Mouse (Mus musculus) midbrain, embryonic 16.5 days (tissue): ENCODE data around the gene Gpc4. TPM values are rescaled to one million over a fixed set of nuclear protein-coding genes. Genes with fewer than 3 reads are reported as not detected.

ENCODE experiments used
- ATAC-seq: fragments of 200-750 bp; cut with Nextera tagmentation; 2 replicates; pipeline ENCODE4 v1.8.0; 2017; ENCODE audit warnings: moderate TSS enrichment
- H3K27ac ChIP-seq: fragments of 300-500 bp; sonication (generic); 2 replicates; pipeline ENCODE4 v1.5.1; 2014; ENCODE audit warnings: mild to moderate bottlenecking, low read length, mixed read lengths
- H3K27me3 ChIP-seq: fragments of 300-500 bp; sonication (generic); 2 replicates; pipeline ENCODE4 v1.6.1; 2014; ENCODE audit warnings: low read depth, low read length, mixed read lengths; ENCODE audit not compliant: control insufficient read depth, insufficient read depth
- H3K36me3 ChIP-seq: fragments of 300-500 bp; sonication (generic); 2 replicates; pipeline ENCODE4 v1.6.1; 2014; ENCODE audit warnings: mild to moderate bottlenecking, low read length, moderate library complexity, mixed read lengths; ENCODE audit not compliant: control insufficient read depth, insufficient read depth
- H3K4me1 ChIP-seq: fragments of 300-500 bp; sonication (generic); 2 replicates; pipeline ENCODE4 v1.6.1; 2014; ENCODE audit warnings: mild to moderate bottlenecking, low read length, mixed read lengths; ENCODE audit not compliant: control insufficient read depth, insufficient read depth
- H3K4me2 ChIP-seq: fragments of 300-500 bp; sonication (generic); 2 replicates; pipeline ENCODE4 v1.6.1; 2014; ENCODE audit warnings: mild to moderate bottlenecking, low read length, mixed read lengths
- H3K4me3 ChIP-seq: fragments of 300-500 bp; sonication (generic); 2 replicates; pipeline ENCODE4 v1.5.1; 2014; ENCODE audit warnings: low read depth, mild to moderate bottlenecking, low read length, moderate library complexity, mixed read lengths
- H3K9ac ChIP-seq: fragments of 300-500 bp; sonication (generic); 2 replicates; pipeline ENCODE4 v1.6.1; 2014; ENCODE audit warnings: low read depth, low read length, mixed read lengths
- H3K9me3 ChIP-seq: fragments of 300-500 bp; sonication (generic); replicated peaks from 2 replicates; pipeline ENCODE4 v1.6.1; 2014; ENCODE audit warnings: mild to moderate bottlenecking, low read length, mixed read lengths; ENCODE audit not compliant: control insufficient read depth, poor library complexity, severe bottlenecking
- WGBS: fragments of 180-500 bp; shearing (Covaris S2); extraction: QIAGEN DNeasy Blood & Tissue Kit; methylation state at CpG from one replicate; pipeline ENCODE4 v1.1.7; 2014; 5-methylcytosine and 5-hydroxymethylcytosine counted together
- polyA plus RNA-seq: library from polyadenylated mRNA; unstranded; fragments of >200 nt; fragmentation: Nextera tagmentation; extraction: Ambion mirVana; gene quantifications from 2 replicates; pipeline ENCODE4 v1.2.1, GENCODE M21; 2015

Gene Gpc4
- polyA plus RNA-seq, 1 experiment from 2014 or later: 8.9 TPM

GRCm38 (mm10) chrX:52154821-52155220 lies 10.2 kb downstream of the Gpc4 start:
- no peak for ATAC-seq
- Histone ChIP-seq H3K4me2 (no peak overlapping the region), H3K27ac (no peak overlapping the region), H3K9ac (no peak overlapping the region), H3K27me3 (no peaks in the 10 kb centered on the region), H3K4me3 (no peak overlapping the region), H3K36me3 (no peaks in the 10 kb centered on the region), H3K4me1 (no peaks in the 10 kb centered on the region), H3K9me3 (no peaks in the 10 kb centered on the region)
- 88% methylated on average over 4 of the region's 4 CpGs for WGBS

- ATAC-seq: no peak
- H3K36me3 ChIP-seq: no peaks in the 10 kb centered on the region
- H3K4me2 ChIP-seq: no peak overlapping the region
- 70% methylated on average over 4 of the region's 4 CpGs for WGBS
- H3K9me3 ChIP-seq: no peaks in the 10 kb centered on the region
- H3K4me1 ChIP-seq: no peaks in the 10 kb centered on the region
- no peak overlapping the region for H3K4me3 ChIP-seq
- H3K9ac ChIP-seq: no peak overlapping the region
- H3K27ac ChIP-seq: no peak overlapping the region
- H3K27me3 ChIP-seq: no peaks in the 10 kb centered on the region
Measured at GRCm38 (mm10) chrX:52153451-52153850, 11.6 kb downstream of the Gpc4 start.

- Histone ChIP-seq H3K27me3 (no peaks in the 10 kb centered on the region), H3K27ac (no peak overlapping the region), H3K36me3 (no peaks in the 10 kb centered on the region), H3K9ac (no peak overlapping the region), H3K4me1 (no peaks in the 10 kb centered on the region), H3K9me3 (no peaks in the 10 kb centered on the region), H3K4me2 (no peak overlapping the region), H3K4me3 (no peak overlapping the region)
- 78% methylated on average over 5 of the region's 5 CpGs for WGBS
- no peak for ATAC-seq
Measured at GRCm38 (mm10) chrX:52152961-52153360, 12.1 kb downstream of the Gpc4 start.

- no peak overlapping the region for H3K4me3 ChIP-seq
Measured at GRCm38 (mm10) chrX:52151555-52151954, 13.5 kb downstream of the Gpc4 start.

GRCm38 (mm10) chrX:52151100-52151499 lies 14.0 kb downstream of the Gpc4 start:
- ATAC-seq: no peak
- Histone ChIP-seq H3K9ac (no peak overlapping the region), H3K4me3 (no peak overlapping the region), H3K27me3 (no peaks in the 10 kb centered on the region), H3K4me1 (no peaks in the 10 kb centered on the region), H3K9me3 (no peaks in the 10 kb centered on the region), H3K36me3 (no peaks in the 10 kb centered on the region), H3K4me2 (no peak overlapping the region), H3K27ac (no peak overlapping the region)
- WGBS: 69% methylated on average over 7 of the region's 7 CpGs

More at GRCm38 (mm10) chrX:52151555-52151954, 13.5 kb downstream of the Gpc4 start:
- H3K9ac ChIP-seq: no peak overlapping the region
- H3K27me3 ChIP-seq: no peaks in the 10 kb centered on the region
- no peak overlapping the region for H3K4me2 ChIP-seq
- no peak overlapping the region for H3K27ac ChIP-seq
- H3K4me1 ChIP-seq: no peaks in the 10 kb centered on the region
- 93% methylated on average over 5 of the region's 5 CpGs for WGBS
- no peaks in the 10 kb centered on the region for H3K36me3 ChIP-seq
- no peak for ATAC-seq
- no peaks in the 10 kb centered on the region for H3K9me3 ChIP-seq

- H3K4me1 ChIP-seq: no peaks in the 10 kb centered on the region
- ATAC-seq: no peak
- no peaks in the 10 kb centered on the region for H3K9me3 ChIP-seq
- H3K4me2 ChIP-seq: no peak overlapping the region
- no peak overlapping the region for H3K27ac ChIP-seq
- no peak overlapping the region for H3K4me3 ChIP-seq
- no peaks in the 10 kb centered on the region for H3K36me3 ChIP-seq
- no peaks in the 10 kb centered on the region; the same call in 1 of the 2 replicates for H3K27me3 ChIP-seq
- no peak overlapping the region for H3K9ac ChIP-seq
Measured at GRCm38 (mm10) chrX:52145563-52145962, 19.5 kb downstream of the Gpc4 start.

GRCm38 (mm10) chrX:52144491-52144890 lies 20.6 kb downstream of the Gpc4 start:
- 70% methylated on average over 7 of the region's 7 CpGs for WGBS
- no peaks in the 10 kb centered on the region for H3K9me3 ChIP-seq
- ATAC-seq: no peak
- H3K36me3 ChIP-seq: no peaks in the 10 kb centered on the region
- no peak overlapping the region for H3K27ac ChIP-seq
- H3K27me3 ChIP-seq: no peaks in the 10 kb centered on the region; the same call in 1 of the 2 replicates
- H3K9ac ChIP-seq: no peak overlapping the region
- H3K4me2 ChIP-seq: no peak overlapping the region
- H3K4me3 ChIP-seq: no peak overlapping the region
- H3K4me1 ChIP-seq: no peaks in the 10 kb centered on the region

GRCm38 (mm10) chrX:52140316-52140715 lies 24.7 kb downstream of the Gpc4 start:
- ATAC-seq: no peak
- no peaks in the 10 kb centered on the region; the same call in 1 of the 2 replicates for H3K27me3 ChIP-seq
- H3K36me3 ChIP-seq: no peaks in the 10 kb centered on the region
- no peaks in the 10 kb centered on the region for H3K9me3 ChIP-seq
- no peak overlapping the region for H3K9ac ChIP-seq
- H3K4me2 ChIP-seq: no peak overlapping the region
- no peak overlapping the region for H3K4me3 ChIP-seq
- H3K27ac ChIP-seq: no peak overlapping the region
- H3K4me1 ChIP-seq: no peaks in the 10 kb centered on the region

GRCm38 (mm10) chrX:52138461-52139075 lies 26.5 kb downstream of the Gpc4 start:
- no peak overlapping the region for H3K4me2 ChIP-seq
- H3K36me3 ChIP-seq: no peaks in the 10 kb centered on the region
- no peak for ATAC-seq
- H3K9me3 ChIP-seq: no peaks in the 10 kb centered on the region
- H3K4me3 ChIP-seq: no peak overlapping the region
- H3K27ac ChIP-seq: no peak overlapping the region
- H3K9ac ChIP-seq: no peak overlapping the region
- H3K27me3 ChIP-seq: no peaks in the 10 kb centered on the region; the same call in 1 of the 2 replicates
- WGBS: 50% methylated on average over 2 of the region's 2 CpGs
- no peaks in the 10 kb centered on the region for H3K4me1 ChIP-seq
